ENCODE assay signal across 1 mouse cellular context in genomic region chr2:25533707-25534106, GRCm38 (mm10).
TF ChIP-seq lines count a peak whose summit lies in the region.

No protein-coding gene starts in this region.

TF ChIP-seq in MEL, 35 proteins besides CTCF, POLR2A, EP300 and RAD21:
- TF ChIP-seq JUND (IDR thresholded peaks at IDR 0.05; ENCODE audit: low read depth, low read length) = no peak
- no peak for TF ChIP-seq KAT2A (conservative IDR thresholded peaks at IDR 0.05; ENCODE audit: low read depth, low read length)
- no peak for TF ChIP-seq POLR2AphosphoS2 (IDR thresholded peaks at IDR 0.05; ENCODE audit: low read length)
- TF ChIP-seq UBTF (IDR thresholded peaks at IDR 0.05; ENCODE audit: borderline replicate concordance, insufficient read depth, low read depth, low read length) = no peak
- no peak for TF ChIP-seq NRF1 (IDR thresholded peaks at IDR 0.05; ENCODE audit: insufficient read depth, low read depth, low read length, poor library complexity, severe bottlenecking)
- no peak for TF ChIP-seq POLR2AphosphoS5 (IDR thresholded peaks at IDR 0.05; ENCODE audit: borderline replicate concordance, low read depth, low read length)
- no peak for TF ChIP-seq MYC (IDR thresholded peaks at IDR 0.05; ENCODE audit: low read depth, low read length)
- TF ChIP-seq CHD2 (IDR thresholded peaks at IDR 0.05; ENCODE audit: low read length) = no peak
- no peak for TF ChIP-seq USF1 (IDR thresholded peaks at IDR 0.05; ENCODE audit: low read depth, low read length)
- TF ChIP-seq MAX (IDR thresholded peaks at IDR 0.05; ENCODE audit: low read length) = no peak
- TF ChIP-seq TCF12 (IDR thresholded peaks at IDR 0.05; ENCODE audit: low read depth, low read length) = no peak
- no peak for TF ChIP-seq USF2 (IDR thresholded peaks at IDR 0.05; ENCODE audit: borderline replicate concordance in 1 of 2, insufficient read depth in 1 of 2, low read depth in 1 of 2, low read length in 2 of 2)
